Mouse (Mus musculus) cerebellum, adult 9-11 months (tissue): Measurements from ENCODE around the gene Gm4216.
"Not testable (repeated sequence)": the region's sequence is repeated elsewhere in the genome, so short reads cannot be mapped to it uniquely, and the experiment has no call there.

Experiments
- DNase-seq: peaks from one replicate; pipeline ENCODE4 v3.0.0; 2022

The Gm4216 gene

DNA sequence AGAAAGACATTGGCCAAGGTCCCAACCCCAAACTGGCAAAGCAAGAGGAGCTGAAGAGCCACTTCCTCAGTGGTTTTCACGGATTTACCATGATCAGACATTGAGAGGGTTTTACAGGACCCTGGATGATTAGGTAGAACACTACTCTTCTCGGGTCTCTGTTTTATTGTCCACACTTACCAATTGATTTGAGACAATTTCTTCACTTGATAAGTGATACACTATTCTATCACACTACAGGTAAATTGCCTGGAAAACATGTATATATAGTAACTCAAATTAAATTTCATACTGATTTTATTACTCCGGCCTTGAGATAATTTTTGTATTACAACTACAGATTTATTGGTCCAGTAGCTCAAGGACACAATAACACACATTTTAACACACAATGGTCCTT is at the start of gene Gm4216:
Gene Gm4216, minus strand, starts transcription at position 101 of the 400 bp plus-strand sequence.
- not testable (repeated sequence) for DNase-seq

DNA sequence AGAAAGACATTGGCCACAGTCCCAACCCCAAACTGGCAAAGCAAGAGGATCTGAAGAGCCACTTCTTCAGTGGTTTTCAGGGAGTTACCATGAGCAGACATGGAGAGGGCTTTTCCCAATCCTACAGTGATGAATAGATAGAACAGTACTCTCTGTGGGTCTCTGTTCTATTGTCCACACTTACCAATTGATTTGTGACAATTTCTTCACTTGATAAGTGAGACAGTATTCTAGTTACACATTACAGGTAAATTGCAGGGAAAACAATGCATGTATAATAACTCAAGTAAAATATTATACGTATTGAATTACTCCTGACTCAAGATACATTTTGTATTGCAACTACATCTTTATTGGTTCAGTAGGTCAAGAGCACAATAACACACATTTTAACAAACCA is 47.6 kb upstream of the Gm4216 start, which contains the start of gene Gm8720:
Gene Gm8720, minus strand, starts transcription at position 101 of the 400 bp plus-strand sequence.
- DNase-seq, result not testable (repeated sequence)

DNA sequence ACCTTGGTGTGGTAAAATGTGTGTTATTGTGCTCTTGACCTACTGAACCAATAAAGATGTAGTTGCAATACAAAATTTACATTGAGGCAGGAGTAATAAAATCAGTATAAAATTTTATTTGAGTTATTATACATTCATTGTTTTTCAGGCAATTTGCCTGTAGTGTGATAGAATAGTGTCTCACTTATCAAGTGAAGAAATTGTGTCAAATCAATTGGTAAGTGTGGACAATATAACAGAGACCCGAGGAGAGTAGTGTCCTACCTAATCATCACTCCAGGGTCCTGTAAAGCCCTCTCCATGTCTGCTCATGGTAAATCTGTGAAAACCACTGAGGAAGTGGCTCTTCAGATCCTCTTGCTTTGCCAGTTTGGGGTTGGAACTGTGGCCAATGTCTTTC is 35.5 kb upstream of the Gm4216 start, which contains the start of gene Vmn1r163:
Gene Vmn1r163, plus strand, starts transcription at position 301 of the 400 bp plus-strand sequence.
- DNase-seq, result not testable (repeated sequence)

DNA sequence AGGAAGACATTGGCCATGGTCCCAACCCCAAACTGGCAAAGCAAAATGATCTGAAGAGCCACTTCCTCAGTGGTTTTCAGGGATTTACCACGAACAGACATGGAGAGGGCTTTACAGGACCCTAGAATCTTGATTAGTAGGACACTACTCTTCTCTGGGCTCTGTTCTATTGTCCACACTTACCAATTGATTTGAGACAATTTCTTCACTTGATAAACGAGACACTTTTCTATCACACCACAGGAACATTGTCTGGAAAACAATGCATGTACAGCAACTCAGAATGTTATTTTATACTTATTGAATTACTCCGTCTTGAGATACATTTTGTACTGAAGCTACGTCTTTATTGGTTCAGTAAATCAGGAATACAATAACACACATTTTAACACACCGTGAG is 35.1 kb downstream of the Gm4216 start, which contains the start of gene Gm4214:
Gene Gm4214, minus strand, starts transcription at position 101 of the 400 bp plus-strand sequence.
- not testable (repeated sequence) for DNase-seq
